Mouse (Mus musculus): Measurements from ENCODE around the gene Rhox10. TPM values are rescaled to one million over a fixed set of nuclear protein-coding genes. Genes with fewer than 3 reads are reported as not detected.
"Not testable (repeated sequence)": the region's sequence is repeated elsewhere in the genome, so short reads cannot be mapped to it uniquely, and the experiment has no call there.

Rhox10 gene
- 1.0 and 4.2 TPM in 2 replicates for total RNA-seq (2012; rRNA removed)

DNA sequence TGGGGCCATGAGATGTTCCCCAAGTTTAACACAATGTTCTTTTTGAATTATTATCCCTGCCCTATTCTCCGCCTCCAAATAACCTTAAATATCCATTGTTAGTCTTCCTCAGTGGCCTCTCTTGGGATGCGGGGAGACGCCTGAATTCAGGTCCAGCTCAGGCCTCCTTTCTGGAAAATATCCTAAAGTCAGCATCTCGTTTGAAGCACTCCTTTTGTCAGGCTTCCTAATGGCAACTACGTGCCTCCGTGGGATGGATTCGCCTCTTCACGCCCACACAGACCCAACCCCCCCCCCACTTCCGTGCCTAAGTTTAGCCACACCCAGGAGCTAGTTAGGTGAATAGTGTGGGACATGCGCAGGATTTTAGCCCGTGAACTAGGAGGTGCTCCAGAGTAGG lies at the start of gene Rhox10:
TSS of gene Rhox10 (plus strand) at position 301 of the 400 bp plus-strand sequence.
- TF ChIP-seq HCFC1 (IDR thresholded peaks at IDR 0.05; ENCODE audit: borderline replicate concordance, insufficient read depth, low read length) (no peak), MAFK (IDR thresholded peaks at IDR 0.05; ENCODE audit: insufficient read depth, low read depth, low read length) (no peak), CHD2 (IDR thresholded peaks at IDR 0.05; ENCODE audit: low read depth, low read length) (no peak), ZNF384 (IDR thresholded peaks at IDR 0.05; ENCODE audit: low read depth, low read length) (no peak), ZC3H11A (IDR thresholded peaks at IDR 0.05; ENCODE audit: borderline replicate concordance, low read depth, low read length) (no peak)
- Histone ChIP-seq H3K9ac (ENCODE audit: insufficient read depth, low read depth, low read length, poor library complexity, severe bottlenecking) (no peak within 1 kb of the TSS), H3K27ac (ENCODE audit: insufficient read depth, low read depth, low read length, poor library complexity, severe bottlenecking) (no peak within 1 kb of the TSS), H3K4me1 (ENCODE audit: control insufficient read depth in 2 of 2, insufficient read depth in 2 of 2, low read length in 2 of 2, poor library complexity in 1 of 2) (no peaks in the 10 kb centered on the region), H3K36me3 (ENCODE audit: control insufficient read depth, insufficient read depth, low read length, poor library complexity, severe bottlenecking) (no peaks in the 10 kb centered on the region), H3K9me3 (ENCODE audit: control insufficient read depth, insufficient read depth, low read depth, low read length) (no peaks in the 10 kb centered on the region), H3K4me3 (ENCODE audit: insufficient read depth in 1 of 2, low read depth in 1 of 2, low read length in 2 of 2, poor library complexity in 1 of 2, severe bottlenecking in 1 of 2) (no peak within 1 kb of the TSS)
- DNase-seq (ENCODE audit: low read depth, low spot score): no peak
- in situ Hi-C loops (cut with MboI; ENCODE audit: low sequenced_read_pairs in 2 of 2, unreplicated experiment in 2 of 2): no loop called here

DNA sequence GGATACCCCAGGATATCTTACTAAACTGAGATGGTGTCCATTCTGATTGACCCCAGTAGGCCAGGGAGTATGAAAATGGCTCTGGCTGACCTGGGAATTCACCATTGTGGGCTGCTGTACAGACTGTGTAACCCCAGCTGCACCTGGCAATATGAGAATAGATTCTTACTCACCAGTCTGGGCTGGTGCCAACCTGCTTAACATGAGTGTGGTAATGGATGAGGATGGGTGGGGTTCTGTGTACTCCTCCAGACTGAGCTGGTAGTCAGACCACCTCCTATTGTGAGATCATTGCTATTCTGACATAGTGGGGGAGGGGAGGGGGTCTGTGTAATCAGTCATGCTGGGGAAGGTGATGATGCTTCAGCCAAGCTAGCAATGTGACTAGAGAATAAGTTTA lies 47.7 kb upstream of the Rhox10 start, which contains the start of gene Btg1-ps1:
TSS of gene Btg1-ps1 (minus strand) at position 219 of the 400 bp plus-strand sequence.
- H3K9ac ChIP-seq (ENCODE audit: insufficient read depth, low read depth, low read length, poor library complexity, severe bottlenecking); in situ Hi-C loops (cut with MboI; ENCODE audit: low sequenced_read_pairs in 2 of 2, unreplicated experiment in 2 of 2); H3K27ac ChIP-seq (ENCODE audit: insufficient read depth, low read depth, low read length, poor library complexity, severe bottlenecking); H3K9me3 ChIP-seq (ENCODE audit: control insufficient read depth, insufficient read depth, low read depth, low read length); H3K36me3 ChIP-seq (ENCODE audit: control insufficient read depth, insufficient read depth, low read length, poor library complexity, severe bottlenecking); H3K4me1 ChIP-seq (ENCODE audit: control insufficient read depth in 2 of 2, insufficient read depth in 2 of 2, low read length in 2 of 2, poor library complexity in 1 of 2); H3K4me3 ChIP-seq (ENCODE audit: insufficient read depth in 1 of 2, low read depth in 1 of 2, low read length in 2 of 2, poor library complexity in 1 of 2, severe bottlenecking in 1 of 2); DNase-seq (ENCODE audit: low read depth, low spot score): not testable (repeated sequence)

DNA sequence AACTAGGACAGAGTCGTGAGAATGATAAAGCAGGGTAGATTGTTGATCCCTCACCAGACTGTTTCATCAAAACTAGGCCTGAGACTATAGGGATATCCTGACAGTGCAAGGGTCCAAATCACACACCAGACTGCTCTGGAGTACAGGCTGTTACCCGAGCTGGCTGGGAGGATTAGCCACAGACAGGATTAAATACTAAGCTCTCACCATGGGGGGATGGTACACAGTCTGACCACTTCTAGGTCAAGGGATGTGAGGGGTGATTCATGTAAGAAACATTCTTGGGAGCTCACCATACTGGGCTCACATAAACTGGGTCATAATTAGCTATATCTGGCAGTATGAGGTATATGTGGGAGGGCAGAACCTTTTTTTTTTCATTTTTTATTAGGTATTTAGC lies 32.4 kb upstream of the Rhox10 start:
- H3K27ac ChIP-seq (ENCODE audit: insufficient read depth, low read depth, low read length, poor library complexity, severe bottlenecking): no peak overlapping the region
- in situ Hi-C loops (cut with MboI; ENCODE audit: low sequenced_read_pairs in 2 of 2, unreplicated experiment in 2 of 2): no loop called here
- TF ChIP-seq HCFC1 (IDR thresholded peaks at IDR 0.05; ENCODE audit: borderline replicate concordance, insufficient read depth, low read length): no peak
- TF ChIP-seq ZC3H11A (IDR thresholded peaks at IDR 0.05; ENCODE audit: borderline replicate concordance, low read depth, low read length): no peak
- TF ChIP-seq MAFK (IDR thresholded peaks at IDR 0.05; ENCODE audit: insufficient read depth, low read depth, low read length): no peak
- no peak for TF ChIP-seq ZNF384 (IDR thresholded peaks at IDR 0.05; ENCODE audit: low read depth, low read length)
- no peak for TF ChIP-seq CHD2 (IDR thresholded peaks at IDR 0.05; ENCODE audit: low read depth, low read length)
- H3K4me3 ChIP-seq (ENCODE audit: insufficient read depth in 1 of 2, low read depth in 1 of 2, low read length in 2 of 2, poor library complexity in 1 of 2, severe bottlenecking in 1 of 2): no peak overlapping the region
- H3K36me3 ChIP-seq (ENCODE audit: control insufficient read depth, insufficient read depth, low read length, poor library complexity, severe bottlenecking): no peaks in the 10 kb centered on the region
- H3K4me1 ChIP-seq (ENCODE audit: control insufficient read depth in 2 of 2, insufficient read depth in 2 of 2, low read length in 2 of 2, poor library complexity in 1 of 2): no peaks in the 10 kb centered on the region
- H3K9ac ChIP-seq (ENCODE audit: insufficient read depth, low read depth, low read length, poor library complexity, severe bottlenecking): no peak overlapping the region
- H3K9me3 ChIP-seq (ENCODE audit: control insufficient read depth, insufficient read depth, low read depth, low read length): no peaks in the 10 kb centered on the region
- no peak for DNase-seq (ENCODE audit: low read depth, low spot score)

GRCm38 (mm10) chrX:38039666-38040065 lies 26.6 kb upstream of the Rhox10 start:
- Histone ChIP-seq H3K27ac (ENCODE audit: insufficient read depth, low read depth, low read length, poor library complexity, severe bottlenecking) (no peak overlapping the region), H3K9me3 (ENCODE audit: control insufficient read depth, insufficient read depth, low read depth, low read length) (no peaks in the 10 kb centered on the region), H3K9ac (ENCODE audit: insufficient read depth, low read depth, low read length, poor library complexity, severe bottlenecking) (no peak overlapping the region), H3K4me1 (ENCODE audit: control insufficient read depth in 2 of 2, insufficient read depth in 2 of 2, low read length in 2 of 2, poor library complexity in 1 of 2) (no peaks in the 10 kb centered on the region), H3K4me3 (ENCODE audit: insufficient read depth in 1 of 2, low read depth in 1 of 2, low read length in 2 of 2, poor library complexity in 1 of 2, severe bottlenecking in 1 of 2) (no peak overlapping the region), H3K36me3 (ENCODE audit: control insufficient read depth, insufficient read depth, low read length, poor library complexity, severe bottlenecking) (no peaks in the 10 kb centered on the region)
- TF ChIP-seq ZC3H11A (IDR thresholded peaks at IDR 0.05; ENCODE audit: borderline replicate concordance, low read depth, low read length): no peak
- in situ Hi-C loops (cut with MboI; ENCODE audit: low sequenced_read_pairs in 2 of 2, unreplicated experiment in 2 of 2): no loop called here
- no peak for DNase-seq (ENCODE audit: low read depth, low spot score)

GRCm38 (mm10) chrX:38043014-38043413 lies 23.3 kb upstream of the Rhox10 start, which contains the start of gene Btg1-ps2:
TSS of gene Btg1-ps2 (minus strand) at chrX:38043114.
- in situ Hi-C loops (cut with MboI; ENCODE audit: low sequenced_read_pairs in 2 of 2, unreplicated experiment in 2 of 2); DNase-seq (ENCODE audit: low read depth, low spot score); H3K9ac ChIP-seq (ENCODE audit: insufficient read depth, low read depth, low read length, poor library complexity, severe bottlenecking); H3K36me3 ChIP-seq (ENCODE audit: control insufficient read depth, insufficient read depth, low read length, poor library complexity, severe bottlenecking); H3K4me3 ChIP-seq (ENCODE audit: insufficient read depth in 1 of 2, low read depth in 1 of 2, low read length in 2 of 2, poor library complexity in 1 of 2, severe bottlenecking in 1 of 2); H3K9me3 ChIP-seq (ENCODE audit: control insufficient read depth, insufficient read depth, low read depth, low read length); H3K4me1 ChIP-seq (ENCODE audit: control insufficient read depth in 2 of 2, insufficient read depth in 2 of 2, low read length in 2 of 2, poor library complexity in 1 of 2); H3K27ac ChIP-seq (ENCODE audit: insufficient read depth, low read depth, low read length, poor library complexity, severe bottlenecking): not testable (repeated sequence)

Data from ES-E14 (cell line).